Mouse (Mus musculus): Measurements from ENCODE around the gene Ptx3. TPM values are rescaled to one million over a fixed set of nuclear protein-coding genes. Genes with fewer than 3 reads are reported as not detected.

The Ptx3 gene
- polyA plus RNA-seq (2012; rRNA removed; ENCODE audit: low replicate concordance), result 1.8 and 2.2 TPM in 2 replicates

DNA sequence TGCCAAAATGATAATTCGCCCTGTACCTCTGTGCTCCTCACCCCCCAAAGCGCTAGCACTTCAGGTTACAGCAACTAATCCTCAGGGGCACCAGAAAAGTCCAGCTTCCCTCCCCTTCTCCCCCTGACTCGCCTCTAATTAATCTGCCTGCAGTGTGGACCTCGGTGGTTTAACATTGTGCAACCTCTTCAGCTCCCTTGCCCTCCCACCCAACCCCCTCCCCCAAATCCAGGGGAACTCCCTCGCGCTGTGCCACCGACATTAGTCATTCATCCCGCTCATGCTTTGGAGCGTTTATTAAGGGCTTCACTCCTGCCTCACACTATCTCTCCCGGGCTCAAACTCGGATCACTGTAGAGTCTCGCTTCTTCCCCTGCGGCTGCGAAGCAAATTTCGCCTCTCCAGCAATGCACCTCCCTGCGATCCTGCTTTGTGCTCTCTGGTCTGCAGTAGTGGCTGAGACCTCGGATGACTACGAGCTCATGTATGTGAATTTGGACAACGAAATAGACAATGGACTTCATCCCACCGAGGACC lies at the start of gene Ptx3:
Ptx3 (plus strand) TSS at position 256 of the 537 bp plus-strand sequence.

Other genes starting within 250 kb of the Ptx3 start
- gene Veph1, start 76.9 kb downstream of the Ptx3 start, polyA plus RNA-seq (2012; rRNA removed; ENCODE audit: low replicate concordance), result 0.10 TPM in 1 of 2 replicates, not detected in the other

Measured in subcutaneous adipose tissue, adult 2 months (tissue).